Mouse (Mus musculus) spleen, postnatal 36 days (tissue): ENCODE measurements around the gene Acp7.

ENCODE experiments used
- DNase-seq, 2 experiments: peaks; one replicate each; pipeline ENCODE4 v3.0.0; 2022; ENCODE audit warnings: low spot score in 2 of 2, mixed read lengths in 1 of 2

Acp7 gene

GRCm38 (mm10) chr7:28601668-28602067, 29.5 kb downstream of the Acp7 start:
- peak in 1 of 2 experiments; percentile 48 for DNase-seq

GRCm38 (mm10) chr7:28601029-28601428, 30.1 kb downstream of the Acp7 start:
- peak; percentile 65 to 74 for DNase-seq

GRCm38 (mm10) chr7:28598951-28599350, 32.2 kb downstream of the Acp7 start:
- no peak for DNase-seq

GRCm38 (mm10) chr7:28597642-28598446, 33.3 kb downstream of the Acp7 start, which contains the start of the genes Samd4b and Pak4:
Gene Samd4b, minus strand, starts transcription at chr7:28598144.
Gene Pak4, minus strand, starts transcription at chr7:28598185.
- peak; percentile 99 to 100 for DNase-seq

GRCm38 (mm10) chr7:28597277-28597570, 33.9 kb downstream of the Acp7 start:
- no peak for DNase-seq

GRCm38 (mm10) chr7:28596436-28597276, 34.5 kb downstream of the Acp7 start:
- peak; percentile 45 to 63 for DNase-seq

- DNase-seq: no peak
Measured at GRCm38 (mm10) chr7:28595751-28596435, 35.2 kb downstream of the Acp7 start.

GRCm38 (mm10) chr7:28593206-28594111, 37.7 kb downstream of the Acp7 start:
- DNase-seq: peak; percentile 68 to 71

GRCm38 (mm10) chr7:28591862-28592261, 39.3 kb downstream of the Acp7 start:
- no peak for DNase-seq

GRCm38 (mm10) chr7:28587644-28588043, 43.5 kb downstream of the Acp7 start:
- DNase-seq: no peak

GRCm38 (mm10) chr7:28586663-28587411, 44.3 kb downstream of the Acp7 start:
- DNase-seq: no peak

- no peak for DNase-seq
Measured at GRCm38 (mm10) chr7:28585001-28585400, 46.1 kb downstream of the Acp7 start.

- no peak for DNase-seq
Measured at GRCm38 (mm10) chr7:28584468-28584867, 46.7 kb downstream of the Acp7 start.

- DNase-seq: peak; percentile 33 to 38
Measured at GRCm38 (mm10) chr7:28583570-28584344, 47.4 kb downstream of the Acp7 start.

- no peak for DNase-seq
Measured at GRCm38 (mm10) chr7:28582841-28583240, 48.3 kb downstream of the Acp7 start.

GRCm38 (mm10) chr7:28581721-28582120, 49.4 kb downstream of the Acp7 start:
- peak; percentile 43 to 57 for DNase-seq

- DNase-seq: no peak
Measured at GRCm38 (mm10) chr7:28579826-28580225, 51.3 kb downstream of the Acp7 start.

GRCm38 (mm10) chr7:28578543-28579053, 52.5 kb downstream of the Acp7 start:
- DNase-seq: no peak

- DNase-seq: no peak
Measured at GRCm38 (mm10) chr7:28577826-28578542, 53.1 kb downstream of the Acp7 start.
